Comparison of ENCODE assay signal across 13 mouse cellular contexts in genomic region chr6:140613822-140614221, GRCm38 (mm10).
"Had no signal": no experiment of that assay in that cellular context is flagged by ENCODE, and none has a peak within 500 bp of the region (broad histone marks: within the 10 kb centered on the region; RNA-seq: fewer than 3 reads in every experiment).

No protein-coding gene starts in this region.

- H3K4me3 ChIP-seq: left cerebral cortex, adult 2 months; limb, embryonic 15.5 days; liver, embryonic 12.5 days; megakaryocyte, embryonic 14.5 days; midbrain, embryonic 12.5 days had no signal

- H3K9ac ChIP-seq: limb, embryonic 15.5 days; liver, embryonic 12.5 days; lung, embryonic 14.5 days; midbrain, embryonic 12.5 days had no signal

- H3K36me3 ChIP-seq: limb, embryonic 15.5 days; liver, embryonic 12.5 days; midbrain, embryonic 12.5 days had no signal

- ATAC-seq: liver, embryonic 12.5 days had no signal

- H3K27me3 ChIP-seq: limb, embryonic 15.5 days; liver, embryonic 12.5 days; midbrain, embryonic 12.5 days had no signal

- H3K4me1 ChIP-seq: midbrain, embryonic 12.5 days had no signal

- H3K27ac ChIP-seq: left cerebral cortex, adult 2 months; limb, embryonic 15.5 days; liver, embryonic 12.5 days; midbrain, embryonic 12.5 days had no signal

- H3K9me3 ChIP-seq: limb, embryonic 15.5 days; liver, embryonic 12.5 days; megakaryocyte, embryonic 14.5 days; midbrain, embryonic 12.5 days had no signal

- H3K4me2 ChIP-seq: limb, embryonic 15.5 days; liver, embryonic 12.5 days; lung, embryonic 14.5 days; midbrain, embryonic 12.5 days had no signal

- DNase-seq: kidney, adult 9 months; kidney, postnatal 10 days; lung, embryonic 14.5 days; lung, postnatal 10 days; lung, postnatal 4 days; right cerebral cortex, adult 18-20 months; right cerebral cortex, postnatal 25 days; thymus, postnatal 4 days had no signal
